Mouse (Mus musculus): ENCODE data around the gene Phf11b. TPM values are rescaled to one million over a fixed set of nuclear protein-coding genes. Genes with fewer than 3 reads are reported as not detected.

Phf11b gene
- polyA plus RNA-seq (2017; shearing (Covaris generic)) = 201 TPM

GRCm38 (mm10) chr14:59341189-59341588 lies at the start of gene Phf11b:
Gene Phf11b, minus strand, starts transcription at chr14:59341351.

GRCm38 (mm10) chr14:59365244-59365644 lies 24.1 kb upstream of the Phf11b start, which contains the start of gene Phf11d:
Gene Phf11d, minus strand, starts transcription at chr14:59365470.

GRCm38 (mm10) chr14:59297391-59297790 lies 43.8 kb downstream of the Phf11b start, which contains the start of gene Phf11a:
Gene Phf11a, minus strand, starts transcription at chr14:59297522.

Other genes starting within 250 kb of the Phf11b start
- gene 1700129C05Rik, start 198.5 kb downstream of the Phf11b start, polyA plus RNA-seq (2017; shearing (Covaris generic)) = not detected
- not detected for gene Gm5142, start 162.6 kb downstream of the Phf11b start, polyA plus RNA-seq (2017; shearing (Covaris generic))
- gene Rcbtb1, start 140.1 kb downstream of the Phf11b start, polyA plus RNA-seq (2017; shearing (Covaris generic)) = 26.6 TPM
- gene Gm6904, start 81.1 kb downstream of the Phf11b start, polyA plus RNA-seq (2017; shearing (Covaris generic)) = 9.4 TPM
- 46.1 TPM for gene Phf11a, start 43.8 kb downstream of the Phf11b start, polyA plus RNA-seq (2017; shearing (Covaris generic))
- gene Phf11d, start 24.1 kb upstream of the Phf11b start, polyA plus RNA-seq (2017; shearing (Covaris generic)) = 17.4 TPM
- gene Phf11c, start 54.0 kb upstream of the Phf11b start, polyA plus RNA-seq (2017; shearing (Covaris generic)) = 27.4 TPM
- 25.8 TPM for gene Setdb2, start 99.5 kb upstream of the Phf11b start, polyA plus RNA-seq (2017; shearing (Covaris generic))
- 74.8 TPM for gene Cab39l, start 99.6 kb upstream of the Phf11b start, polyA plus RNA-seq (2017; shearing (Covaris generic))

All from CD4-positive, CD25-positive, alpha-beta regulatory T cell, adult 9 weeks (primary cell).